9 mouse cellular contexts compared by ENCODE assay signal in genomic region chr2:157559440-157559839, GRCm38 (mm10). TPM values are rescaled to one million over a fixed set of nuclear protein-coding genes. Genes with fewer than 3 reads are reported as not detected.
DNase-seq lines count a peak whose midpoint lies in the region; ATAC-seq and TF ChIP-seq lines count a peak whose summit lies in the region.
"Had no signal": no experiment of that assay in that cellular context is flagged by ENCODE, and none has a peak within 500 bp of the region (broad histone marks: within the 10 kb centered on the region; RNA-seq: fewer than 3 reads in every experiment).

No protein-coding gene starts in this region.

- H3K4me3 ChIP-seq in kidney, embryonic 15.5 days (replicated peaks) = peak overlapping the region; percentile 53
- H3K4me3 ChIP-seq in hindbrain, postnatal 0 days (ENCODE audit: low read length) = peak overlapping the region; percentile 54
- peak overlapping the region; percentile 54 for H3K4me3 ChIP-seq in neural tube, embryonic 11.5 days (ENCODE audit: low read depth, low read length)

- no peaks in the 10 kb centered on the region for H3K27me3 ChIP-seq in kidney, embryonic 15.5 days
- H3K27me3 ChIP-seq in hindbrain, postnatal 0 days (ENCODE audit: insufficient read depth, low read length) = no peaks in the 10 kb centered on the region
- no peaks in the 10 kb centered on the region for H3K27me3 ChIP-seq in neural tube, embryonic 11.5 days (ENCODE audit: control insufficient read depth, insufficient read depth, low read length)

- peaks cover 40% of the 10 kb centered on the region for H3K4me1 ChIP-seq in kidney, embryonic 15.5 days
- no peaks in the 10 kb centered on the region for H3K4me1 ChIP-seq in hindbrain, postnatal 0 days (ENCODE audit: insufficient read depth, low read length)
- H3K4me1 ChIP-seq in neural tube, embryonic 11.5 days (ENCODE audit: control insufficient read depth, insufficient read depth, low read length) = peaks cover 2% of the 10 kb centered on the region; the same call in 1 of the 2 replicates

- WGBS in kidney, embryonic 15.5 days = 50% methylated on average over 19 of the region's 19 CpGs
- WGBS in hindbrain, postnatal 0 days = 45% methylated on average over 19 of the region's 19 CpGs
- 48% methylated on average over 19 of the region's 19 CpGs for WGBS in neural tube, embryonic 11.5 days

- peaks cover 27% of the 10 kb centered on the region for H3K9me3 ChIP-seq in kidney, embryonic 15.5 days (replicated peaks)
- H3K9me3 ChIP-seq in hindbrain, postnatal 0 days (ENCODE audit: low read length) = peaks cover 5% of the 10 kb centered on the region; the same call in 1 of the 2 replicates
- peaks cover 8% of the 10 kb centered on the region for H3K9me3 ChIP-seq in neural tube, embryonic 11.5 days (ENCODE audit: control insufficient read depth, low read length)

- DNase-seq in kidney, postnatal 14 days = no peak
- DNase-seq in embryo, embryonic 9.5 days (ENCODE audit: extremely low spot score) = peak; percentile 44
- peak; percentile 65 for DNase-seq in hindbrain, postnatal 0 days (ENCODE audit: low spot score)
- DNase-seq in neural tube, embryonic 11.5 days (ENCODE audit: low spot score) = peak; percentile 59
- DNase-seq in right cerebral cortex, postnatal 25 days = no peak
- no peak for DNase-seq in cerebellum, postnatal 4 days (ENCODE audit: low spot score in 2 of 2)
- no peak for DNase-seq in left cerebral cortex, adult 18-20 months (ENCODE audit: low spot score in 2 of 2)

- H3K27ac ChIP-seq in kidney, embryonic 15.5 days = no peak overlapping the region
- peak overlapping the region; percentile 86 for H3K27ac ChIP-seq in hindbrain, postnatal 0 days
- H3K27ac ChIP-seq in neural tube, embryonic 11.5 days (ENCODE audit: low read depth, low read length) = peak overlapping the region; percentile 1; the same call in 1 of the 2 replicates

- ATAC-seq in kidney, embryonic 15.5 days (replicated peaks; ENCODE audit: low FRiP score) = no peak
- no peak; the same call in 1 of the 2 replicates for ATAC-seq in hindbrain, postnatal 0 days
- no peak for ATAC-seq in neural tube, embryonic 11.5 days (ENCODE audit: insufficient read depth, low FRiP score, low TSS enrichment)

- peak overlapping the region; percentile 55 for H3K9ac ChIP-seq in kidney, embryonic 15.5 days
- H3K9ac ChIP-seq in hindbrain, postnatal 0 days (replicated peaks; ENCODE audit: low read length) = peak overlapping the region; percentile 10
- peak overlapping the region; percentile 23 for H3K9ac ChIP-seq in neural tube, embryonic 11.5 days (ENCODE audit: low read length)

- peak overlapping the region; percentile 80 for H3K4me2 ChIP-seq in kidney, embryonic 15.5 days
- H3K4me2 ChIP-seq in hindbrain, postnatal 0 days (ENCODE audit: low read depth, low read length) = peak overlapping the region; percentile 66
- H3K4me2 ChIP-seq in neural tube, embryonic 11.5 days (ENCODE audit: low read depth) = peak overlapping the region; percentile 69

- peak; percentile 59 for TF ChIP-seq CTCF in hindbrain, postnatal 0 days (IDR thresholded peaks at IDR 0.05; ENCODE audit: low read depth)

- peaks cover 73% of the 10 kb centered on the region for H3K36me3 ChIP-seq in kidney, embryonic 15.5 days
- peaks cover 7% of the 10 kb centered on the region; the same call in 1 of the 2 replicates for H3K36me3 ChIP-seq in hindbrain, postnatal 0 days (ENCODE audit: insufficient read depth, low read length)
- peaks cover 16% of the 10 kb centered on the region for H3K36me3 ChIP-seq in neural tube, embryonic 11.5 days (ENCODE audit: control insufficient read depth, insufficient read depth, low read length)

RNA-seq across cellular contexts. Expression of gene Nnat, which starts 0.4 kb away (rescaled TPM):
- 238 and 287 TPM in 2 replicates for polyA plus RNA-seq in kidney, embryonic 15.5 days (2015; fragmentation: Nextera tagmentation; extraction: Ambion mirVana)
- 8,203 and 10,251 TPM in 2 replicates for total RNA-seq in hindbrain, postnatal 0 days (2014; rRNA removed)
- 5,188 and 5,840 TPM in 2 replicates for polyA plus RNA-seq in hindbrain, postnatal 0 days (2015; fragmentation: Nextera tagmentation; extraction: Ambion mirVana)
- polyA plus RNA-seq in neural tube, embryonic 11.5 days (2014; fragmentation: Nextera tagmentation; extraction: Ambion mirVana) = 1,357 and 1,505 TPM in 2 replicates
- 100 to 1,000 TPM; 193 to 292 TPM for total RNA-seq in left cerebral cortex, adult 18-20 months (2021)
- total RNA-seq: G1E had no signal
- polyA plus RNA-seq: G1E had no signal

RNA-seq across cellular contexts. Expression of gene Blcap, which starts 11.6 kb away (rescaled TPM):
- 48.3 and 51.6 TPM in 2 replicates for polyA plus RNA-seq in kidney, embryonic 15.5 days (2015; fragmentation: Nextera tagmentation; extraction: Ambion mirVana)
- 207 and 253 TPM in 2 replicates for total RNA-seq in hindbrain, postnatal 0 days (2014; rRNA removed)
- 263 and 284 TPM in 2 replicates for polyA plus RNA-seq in hindbrain, postnatal 0 days (2015; fragmentation: Nextera tagmentation; extraction: Ambion mirVana)
- polyA plus RNA-seq in neural tube, embryonic 11.5 days (2014; fragmentation: Nextera tagmentation; extraction: Ambion mirVana) = 99.5 and 105 TPM in 2 replicates
- 100 to 1,000 TPM; 116 to 117 TPM for total RNA-seq in left cerebral cortex, adult 18-20 months (2021)

Comparison
In these comparisons a context has a peak if more than half of its experiments do, and no peak if none do; other contexts are left out.
1. DNase-seq: peak in embryo, embryonic 9.5 days (single experiment), hindbrain, postnatal 0 days (single experiment) and neural tube, embryonic 11.5 days (single experiment); none in kidney, postnatal 14 days (single experiment), right cerebral cortex, postnatal 25 days (single experiment), cerebellum, postnatal 4 days (0 of 2) and left cerebral cortex, adult 18-20 months (0 of 2).
2. Peak in every context shown above with its lines, with median percentiles within 50 percentile points of each other: H3K4me2 ChIP-seq, H3K4me3 ChIP-seq and H3K9ac ChIP-seq.